Mouse (Mus musculus): ENCODE results near the gene Grik3. TPM values are rescaled to one million over a fixed set of nuclear protein-coding genes. Genes with fewer than 3 reads are reported as not detected.

Grik3 gene
- not detected for polyA plus RNA-seq (2021)

DNA sequence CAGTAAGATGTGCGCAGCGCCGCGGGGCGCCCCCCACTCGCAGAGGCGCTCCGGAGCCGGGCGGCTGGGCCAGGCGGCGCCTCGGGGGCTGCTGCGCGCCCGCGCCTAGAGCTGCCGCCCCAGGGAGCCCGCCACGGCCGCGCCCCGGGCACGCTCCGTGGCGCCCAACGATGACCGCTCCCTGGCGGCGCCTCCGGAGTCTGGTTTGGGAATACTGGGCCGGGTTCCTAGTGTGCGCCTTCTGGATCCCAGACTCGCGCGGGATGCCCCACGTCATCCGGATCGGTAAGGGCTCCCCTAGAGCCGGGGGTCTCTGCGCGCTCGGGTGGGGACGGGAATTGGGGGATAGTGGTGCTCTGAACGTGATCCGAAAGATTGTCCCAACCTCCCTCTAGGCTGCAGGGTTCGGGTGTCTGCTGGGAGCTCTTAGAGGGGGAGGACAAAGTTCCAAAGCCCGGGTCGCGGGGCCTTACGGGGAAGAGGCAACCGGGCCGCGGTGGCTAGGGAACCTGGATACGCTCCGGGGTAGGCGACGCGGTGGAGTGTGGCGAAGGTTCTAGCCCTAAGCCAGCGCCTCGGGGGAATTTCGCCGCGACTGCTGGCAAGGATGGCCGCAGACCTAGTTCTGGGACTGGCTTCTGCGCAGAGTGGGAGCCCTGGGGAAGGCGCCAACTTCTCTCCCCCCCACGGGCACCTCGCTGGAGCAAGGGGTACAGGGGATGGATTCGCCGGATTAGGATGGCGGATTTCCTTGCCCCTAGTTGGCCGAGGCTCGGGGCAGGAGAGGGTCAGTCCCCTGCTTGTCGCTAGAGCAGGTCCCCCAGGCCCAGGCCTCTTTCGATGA is at the start of gene Grik3:
Gene Grik3 (plus strand): TSS at position 40 of the 844 bp plus-strand sequence.
- CTCF ChIA-PET: no interaction called here
- DNase-seq (ENCODE audit: low read depth, low spot score) (no peak), ATAC-seq (no peak)
- no peak for TF ChIP-seq CTCF (IDR thresholded peaks at IDR 0.05)
- in situ Hi-C loops (cut with MboI; ENCODE audit: low pct_unique_long_range_greater_than_20kb): no loop called here
- POLR2A ChIA-PET: no interaction called here
- H3K27me3 ChIP-seq: peaks cover 54% of the 10 kb centered on the region

DNA sequence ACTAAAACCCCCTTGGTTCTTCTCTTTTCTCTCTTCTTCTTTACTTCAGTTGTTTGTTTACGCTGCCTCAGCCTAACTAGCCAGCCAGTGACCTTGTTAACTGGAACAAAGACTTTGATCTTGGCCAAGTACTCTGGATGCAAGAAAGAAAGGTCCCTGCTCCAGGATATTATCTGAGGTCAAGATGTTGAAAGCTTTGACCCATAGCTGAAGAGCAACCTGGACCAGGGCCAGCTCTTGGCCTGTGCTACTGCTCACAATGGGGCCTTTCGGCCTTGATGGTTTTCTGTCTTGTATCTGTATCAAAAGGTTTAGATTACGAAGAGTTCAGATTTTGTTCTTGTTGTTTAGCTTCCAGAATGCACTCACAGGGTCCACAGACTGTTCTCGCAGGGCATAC is 48.7 kb upstream of the Grik3 start:
- TF ChIP-seq CTCF (IDR thresholded peaks at IDR 0.05): no peak
- ChIA-PET CTCF (no interaction called here), POLR2A (no interaction called here)
- in situ Hi-C loops (cut with MboI; ENCODE audit: low pct_unique_long_range_greater_than_20kb): no loop called here
- DNase-seq (ENCODE audit: low read depth, low spot score): no peak
- no peak for ATAC-seq
- peaks cover 16% of the 10 kb centered on the region for H3K27me3 ChIP-seq

DNA sequence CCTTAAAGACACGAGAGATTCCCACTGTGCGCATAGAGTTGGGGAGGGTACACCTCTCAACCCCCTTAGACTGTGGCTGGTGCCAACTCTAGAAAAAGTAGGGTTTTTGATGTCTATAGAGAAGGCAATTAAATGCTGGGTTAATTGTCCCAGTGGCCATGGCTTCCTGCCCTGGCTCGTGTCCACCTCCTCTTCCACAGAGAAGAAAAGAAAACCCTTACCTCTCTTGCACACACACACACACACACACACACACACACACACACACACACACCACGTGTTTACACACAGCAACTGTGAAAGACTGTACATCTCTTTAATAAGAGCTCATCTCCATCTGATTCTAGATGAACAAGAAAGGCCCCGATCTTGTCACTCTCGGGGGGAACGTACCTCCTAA is 46.1 kb upstream of the Grik3 start:
- DNase-seq (ENCODE audit: low read depth, low spot score) (no peak), ATAC-seq (no peak)
- ChIA-PET CTCF (no interaction called here), POLR2A (no interaction called here)
- peaks cover 16% of the 10 kb centered on the region for H3K27me3 ChIP-seq
- no peak for TF ChIP-seq CTCF (IDR thresholded peaks at IDR 0.05)
- in situ Hi-C loops (cut with MboI; ENCODE audit: low pct_unique_long_range_greater_than_20kb): no loop called here

DNA sequence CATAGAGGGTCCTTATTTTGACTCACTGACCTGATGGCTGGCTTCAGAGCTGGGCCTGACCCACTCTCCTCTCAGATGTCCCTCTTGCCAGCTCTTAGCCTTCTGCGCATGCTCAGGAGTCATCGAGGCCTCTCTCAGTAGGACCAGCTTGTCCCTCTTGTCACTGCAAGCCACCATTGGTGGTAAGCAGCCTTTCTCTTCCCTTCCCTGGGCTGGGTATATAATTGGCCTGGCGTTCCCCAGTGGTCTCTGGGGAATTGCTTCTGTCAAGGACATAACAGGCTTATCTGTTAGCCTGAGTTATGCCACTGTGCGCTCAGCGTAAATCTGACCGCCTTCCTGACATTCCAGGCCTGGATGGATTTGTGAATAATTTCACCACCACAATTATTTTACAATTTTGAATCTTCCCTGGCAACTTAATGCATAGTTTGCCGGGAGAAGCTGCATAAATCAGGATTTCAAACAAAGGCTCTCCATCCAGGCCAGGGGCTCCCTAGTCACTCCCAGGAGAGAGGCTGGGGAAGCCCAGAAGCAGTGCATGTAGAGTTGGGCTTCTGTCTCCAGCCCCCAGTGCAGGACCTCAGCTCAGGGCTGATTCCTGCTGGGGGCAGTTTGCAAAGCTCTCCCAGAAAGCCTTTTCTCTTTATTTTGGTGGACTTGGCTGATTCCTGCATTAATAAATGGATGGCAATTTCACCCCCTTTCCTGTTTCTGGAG is 39.7 kb upstream of the Grik3 start:
- TF ChIP-seq CTCF (IDR thresholded peaks at IDR 0.05): no peak
- ATAC-seq: no peak
- in situ Hi-C loops (cut with MboI; ENCODE audit: low pct_unique_long_range_greater_than_20kb): no loop called here
- ChIA-PET POLR2A (no interaction called here), CTCF (no interaction called here)
- no peaks in the 10 kb centered on the region for H3K27me3 ChIP-seq
- no peak for DNase-seq (ENCODE audit: low read depth, low spot score)

DNA sequence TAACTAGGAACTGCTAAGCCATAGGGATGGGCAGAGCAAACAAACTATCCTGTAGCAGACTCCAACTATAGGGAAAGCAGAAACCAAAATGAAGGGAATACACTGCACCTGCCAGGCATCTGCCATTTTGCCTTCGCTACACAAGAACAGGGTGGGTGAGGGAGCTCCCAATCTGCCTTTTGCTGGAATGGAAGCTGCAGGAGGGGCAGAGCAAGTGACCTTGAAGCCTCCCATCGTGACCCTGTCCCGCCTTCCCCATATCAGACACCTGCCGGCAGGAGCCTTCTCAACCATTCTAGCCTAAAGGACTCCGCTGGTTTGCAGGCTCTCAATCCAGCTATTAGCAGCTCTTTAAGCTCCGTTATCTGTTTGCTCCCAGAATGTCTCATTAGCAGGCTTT is 38.7 kb upstream of the Grik3 start:
- DNase-seq (ENCODE audit: low read depth, low spot score): no peak
- peaks cover 4% of the 10 kb centered on the region for H3K27me3 ChIP-seq
- in situ Hi-C loops (cut with MboI; ENCODE audit: low pct_unique_long_range_greater_than_20kb): no loop called here
- CTCF ChIA-PET: no interaction called here
- TF ChIP-seq CTCF (IDR thresholded peaks at IDR 0.05): no peak
- POLR2A ChIA-PET: interaction anchor here (0.6 kb wide), 1 partner anchor 73 kb away, joined by 7 read pairs; no protein-coding TSS in a partner anchor
- ATAC-seq: no peak

DNA sequence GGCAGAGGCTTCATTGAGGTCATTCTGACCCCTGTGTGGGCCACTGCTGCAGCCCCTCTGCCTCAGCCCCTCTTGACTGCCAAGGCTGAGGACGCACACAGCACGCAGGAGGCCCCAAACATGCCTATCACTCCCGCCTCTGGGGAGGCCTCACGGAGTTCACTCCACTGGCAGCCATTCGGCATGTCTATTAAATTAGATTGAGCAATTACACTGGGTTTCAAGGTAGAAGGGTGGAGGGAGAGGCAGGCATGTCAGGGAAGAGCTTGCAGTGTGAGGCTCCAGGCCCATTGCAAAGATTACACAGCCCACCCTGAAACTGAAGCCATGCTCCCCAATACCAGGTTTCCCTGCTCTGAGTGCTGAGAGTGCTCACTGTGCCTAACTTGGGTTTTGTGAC is 34.0 kb upstream of the Grik3 start:
- ChIA-PET CTCF (no interaction called here), POLR2A (no interaction called here)
- DNase-seq (ENCODE audit: low read depth, low spot score): no peak
- peaks cover 12% of the 10 kb centered on the region for H3K27me3 ChIP-seq
- TF ChIP-seq CTCF (IDR thresholded peaks at IDR 0.05): no peak
- in situ Hi-C loops (cut with MboI; ENCODE audit: low pct_unique_long_range_greater_than_20kb): no loop called here
- no peak for ATAC-seq

DNA sequence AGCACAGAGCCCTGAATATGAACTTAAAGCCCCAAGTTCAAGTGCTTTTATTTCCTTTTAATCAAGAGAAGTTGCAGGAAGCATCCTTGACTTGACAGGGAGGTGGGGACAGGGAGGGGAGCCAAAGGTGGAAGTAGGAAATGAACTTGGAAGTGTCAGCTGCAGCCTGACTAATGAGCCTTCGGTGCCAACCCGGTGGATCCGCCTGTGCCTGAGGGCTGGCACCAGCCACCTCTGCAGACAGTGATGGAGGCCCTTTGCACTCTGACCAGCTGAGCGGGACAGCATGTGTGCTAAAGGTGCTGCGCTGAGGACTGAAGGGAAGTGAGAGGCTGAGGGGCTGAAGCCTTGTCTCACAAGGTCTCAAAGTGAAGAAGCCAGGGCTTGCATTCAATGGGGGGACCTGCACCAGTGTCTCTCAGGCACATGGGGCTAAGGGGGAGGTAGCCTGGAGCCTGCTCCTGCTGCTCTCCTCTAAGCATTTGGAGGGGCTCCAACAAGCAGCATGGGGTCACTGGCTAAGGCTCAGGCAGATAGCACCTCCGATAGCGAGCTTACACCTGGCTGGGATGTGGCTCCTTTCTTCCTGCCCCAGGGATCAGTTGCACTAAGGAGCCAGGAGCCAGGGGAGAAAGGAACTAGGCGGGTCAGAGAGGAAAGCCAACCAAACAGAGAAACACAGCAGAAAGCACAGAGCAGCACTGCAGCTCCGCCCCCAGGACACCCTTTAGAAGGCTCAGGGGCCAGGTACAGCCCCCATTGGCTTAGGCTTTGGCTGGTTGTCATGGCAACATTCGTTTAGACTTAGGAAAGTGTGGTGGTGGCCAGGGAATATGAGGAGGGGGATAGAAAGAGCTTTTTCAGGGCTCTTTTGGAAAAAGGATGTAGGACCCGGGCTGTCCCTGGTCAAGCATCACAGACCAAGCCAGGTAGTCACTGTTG is 33.1 kb upstream of the Grik3 start:
- peaks cover 12% of the 10 kb centered on the region for H3K27me3 ChIP-seq

DNA sequence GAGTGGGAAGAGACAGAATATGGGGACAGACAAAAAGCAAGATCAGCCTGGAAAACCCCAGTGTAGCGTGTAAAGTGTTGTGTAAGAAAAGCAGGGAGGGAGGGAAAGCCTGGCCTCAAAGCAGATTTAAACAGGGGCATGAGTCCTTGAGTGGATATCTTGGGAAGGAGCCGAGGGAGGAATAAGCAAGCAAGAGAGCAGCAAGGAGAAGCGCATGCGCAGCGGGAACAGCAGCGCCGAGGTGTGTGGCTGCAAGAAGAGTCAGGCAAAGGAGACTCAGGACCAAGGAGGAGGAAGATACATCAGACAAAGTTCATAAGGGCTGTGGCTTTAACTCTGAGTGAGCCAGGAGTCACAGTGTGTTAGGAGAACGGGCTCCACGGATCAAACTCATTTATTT is 30.7 kb upstream of the Grik3 start:
- no peak for TF ChIP-seq CTCF (IDR thresholded peaks at IDR 0.05)
- in situ Hi-C loops (cut with MboI; ENCODE audit: low pct_unique_long_range_greater_than_20kb): no loop called here
- ATAC-seq (no peak), DNase-seq (ENCODE audit: low read depth, low spot score) (no peak)
- POLR2A ChIA-PET: no interaction called here
- H3K27me3 ChIP-seq: peaks cover 18% of the 10 kb centered on the region
- CTCF ChIA-PET: no interaction called here

More for the DNA sequence above, 33.1 kb upstream of the Grik3 start:
- no peak for ATAC-seq
- ChIA-PET POLR2A (no interaction called here), CTCF (no interaction called here)
- TF ChIP-seq CTCF (IDR thresholded peaks at IDR 0.05): no peak
- no peak for DNase-seq (ENCODE audit: low read depth, low spot score)
- in situ Hi-C loops (cut with MboI; ENCODE audit: low pct_unique_long_range_greater_than_20kb): no loop called here

DNA sequence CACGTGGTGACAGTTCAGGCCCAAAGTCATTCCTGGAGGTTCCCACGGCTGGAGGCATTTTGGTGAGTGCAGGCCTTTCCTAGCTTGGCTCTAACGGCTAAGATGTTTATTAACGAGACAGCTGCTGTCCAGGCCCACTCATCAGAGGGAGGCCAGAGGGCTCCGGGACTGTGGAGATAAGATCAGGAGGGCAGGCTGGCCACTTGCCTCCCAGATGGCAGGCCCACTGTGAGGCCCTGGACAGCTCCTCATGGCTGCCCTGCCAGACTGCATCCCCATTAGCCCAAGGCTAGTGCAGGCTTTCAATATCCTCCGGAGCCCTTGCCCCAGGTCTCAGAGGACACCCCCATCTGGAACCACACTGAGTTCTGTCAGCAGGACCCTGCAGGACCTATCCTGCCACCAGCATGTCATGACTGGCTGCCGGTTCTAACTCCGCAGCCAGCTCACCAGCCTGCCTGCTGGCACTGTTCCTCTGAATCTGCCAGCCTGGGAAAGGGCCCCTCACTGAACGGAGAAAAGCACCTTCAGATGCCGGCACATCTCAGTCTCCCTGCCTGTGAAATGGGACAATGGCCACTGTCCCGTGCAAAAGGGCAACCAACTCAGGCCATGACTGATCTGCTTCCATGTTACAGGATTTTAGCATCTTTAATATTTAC is 20.7 kb upstream of the Grik3 start:
- no peak for ATAC-seq
- peaks cover 9% of the 10 kb centered on the region for H3K27me3 ChIP-seq
- TF ChIP-seq CTCF (IDR thresholded peaks at IDR 0.05): no peak
- POLR2A ChIA-PET: no interaction called here
- CTCF ChIA-PET: no interaction called here
- no peak for DNase-seq (ENCODE audit: low read depth, low spot score)
- in situ Hi-C loops (cut with MboI; ENCODE audit: low pct_unique_long_range_greater_than_20kb): no loop called here

DNA sequence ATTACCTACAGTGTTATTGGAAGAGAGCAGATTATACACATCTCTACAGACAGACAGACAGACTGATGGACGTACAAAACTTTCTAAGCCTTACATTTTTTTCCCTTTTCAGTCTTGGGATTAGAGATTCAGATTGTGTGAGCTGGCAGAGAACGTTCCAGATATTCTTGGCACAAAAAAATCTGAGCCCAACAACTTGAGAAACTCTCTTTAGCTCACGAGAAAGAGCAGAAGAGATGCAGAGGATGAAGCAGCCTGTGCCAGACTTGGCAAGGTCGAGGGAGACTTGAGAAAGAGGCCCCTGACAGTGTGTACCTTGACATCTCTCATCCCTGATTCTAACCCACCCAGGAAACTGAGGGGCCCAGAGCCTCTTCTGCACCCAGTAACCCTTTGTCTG is 15.6 kb upstream of the Grik3 start:
- CTCF ChIA-PET: no interaction called here
- DNase-seq (ENCODE audit: low read depth, low spot score) (no peak), ATAC-seq (no peak)
- POLR2A ChIA-PET: no interaction called here
- no peak for TF ChIP-seq CTCF (IDR thresholded peaks at IDR 0.05)
- in situ Hi-C loops (cut with MboI; ENCODE audit: low pct_unique_long_range_greater_than_20kb): no loop called here
- peaks cover 14% of the 10 kb centered on the region for H3K27me3 ChIP-seq

Measured in Patski (cell line).